Mouse (Mus musculus) heart, embryonic 16.5 days (tissue): ENCODE results near the gene Mageb18. TPM values are rescaled to one million over a fixed set of nuclear protein-coding genes. Genes with fewer than 3 reads are reported as not detected.
"Not testable (repeated sequence)": the region's sequence is repeated elsewhere in the genome, so short reads cannot be mapped to it uniquely, and the experiment has no call there.

Source experiments
- ATAC-seq: fragments of 200-750 bp; cut with Nextera tagmentation; replicated peaks from 2 replicates; pipeline ENCODE4 v1.8.0; 2017; ENCODE audit warnings: moderate number of reproducible peaks; ENCODE audit not compliant: insufficient read depth, low FRiP score; ENCODE audit errors: extremely low read depth
- H3K27ac ChIP-seq: fragments of 300-500 bp; sonication (generic); 2 replicates; pipeline ENCODE4 v1.5.1; 2014; ENCODE audit warnings: mild to moderate bottlenecking, low read length, control low read depth, moderate library complexity
- H3K27me3 ChIP-seq: fragments of 300-500 bp; sonication (generic); 2 replicates; pipeline ENCODE4 v1.6.1; 2014; ENCODE audit warnings: low read length, mixed read lengths; ENCODE audit not compliant: control insufficient read depth, insufficient read depth
- H3K36me3 ChIP-seq: fragments of 300-500 bp; sonication (generic); 2 replicates; pipeline ENCODE4 v1.6.1; 2014; ENCODE audit not compliant: control insufficient read depth, insufficient read depth
- H3K4me1 ChIP-seq: fragments of 300-500 bp; sonication (generic); 2 replicates; pipeline ENCODE4 v1.6.1; 2014; ENCODE audit warnings: low read length, mixed read lengths; ENCODE audit not compliant: control insufficient read depth, insufficient read depth
- H3K4me2 ChIP-seq: fragments of 300-500 bp; sonication (generic); 2 replicates; pipeline ENCODE4 v1.6.1; 2014; ENCODE audit warnings: low read depth, mild to moderate bottlenecking, control low read depth, low read length
- H3K4me3 ChIP-seq: fragments of 300-500 bp; sonication (generic); 2 replicates; pipeline ENCODE4 v1.5.1; 2014; ENCODE audit warnings: mild to moderate bottlenecking, control low read depth, low read length
- H3K9ac ChIP-seq: fragments of 300-500 bp; sonication (generic); 2 replicates; pipeline ENCODE4 v1.6.1; 2014; ENCODE audit warnings: low read length, control low read depth
- H3K9me3 ChIP-seq: fragments of 300-500 bp; sonication (generic); replicated peaks from 2 replicates; pipeline ENCODE4 v1.6.1; 2016; ENCODE audit warnings: low read length; ENCODE audit not compliant: control insufficient read depth
- WGBS: fragments of 180-500 bp; shearing (Covaris S2); extraction: QIAGEN DNeasy Blood & Tissue Kit; methylation state at CpG from one replicate; pipeline ENCODE4 v1.1.7; 2014; 5-methylcytosine and 5-hydroxymethylcytosine counted together
- polyA plus RNA-seq: library from polyadenylated mRNA; unstranded; fragments of >200 nt; fragmentation: Nextera tagmentation; extraction: Ambion mirVana; gene quantifications from 2 replicates; pipeline ENCODE4 v1.2.1, GENCODE M21; 2015

The Mageb18 gene
- polyA plus RNA-seq: not detected in 2 replicates

DNA sequence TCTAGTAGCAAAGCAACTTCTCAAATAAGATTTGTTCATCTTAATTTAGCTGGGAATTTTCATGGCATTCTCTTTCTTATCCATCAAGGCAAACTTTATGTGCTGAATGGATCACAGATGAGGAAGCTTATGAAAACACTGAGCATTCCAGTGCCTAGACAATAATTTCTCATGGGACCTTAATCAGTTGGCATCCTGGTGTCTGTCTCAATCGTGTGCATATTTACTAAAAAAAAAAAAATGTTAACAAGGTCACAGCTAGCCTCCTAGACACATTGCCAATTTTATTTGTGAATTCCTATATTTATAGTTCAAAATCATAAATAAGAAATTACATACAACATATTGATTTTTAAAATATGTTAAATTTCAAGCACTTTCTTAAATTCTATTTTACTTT, at the start of gene Mageb18:
Gene Mageb18 (minus strand): TSS at position 101 of the 400 bp plus-strand sequence.
- Histone ChIP-seq H3K4me2 (no peak within 1 kb of the TSS), H3K9ac (no peak within 1 kb of the TSS), H3K36me3 (no peaks in the 10 kb centered on the region), H3K27ac (no peak within 1 kb of the TSS), H3K27me3 (no peaks in the 10 kb centered on the region), H3K4me1 (no peaks in the 10 kb centered on the region), H3K4me3 (no peak within 1 kb of the TSS), H3K9me3 (no peaks in the 10 kb centered on the region)
- no peak for ATAC-seq
- 42% methylated on average over 1 of the region's 1 CpGs for WGBS

DNA sequence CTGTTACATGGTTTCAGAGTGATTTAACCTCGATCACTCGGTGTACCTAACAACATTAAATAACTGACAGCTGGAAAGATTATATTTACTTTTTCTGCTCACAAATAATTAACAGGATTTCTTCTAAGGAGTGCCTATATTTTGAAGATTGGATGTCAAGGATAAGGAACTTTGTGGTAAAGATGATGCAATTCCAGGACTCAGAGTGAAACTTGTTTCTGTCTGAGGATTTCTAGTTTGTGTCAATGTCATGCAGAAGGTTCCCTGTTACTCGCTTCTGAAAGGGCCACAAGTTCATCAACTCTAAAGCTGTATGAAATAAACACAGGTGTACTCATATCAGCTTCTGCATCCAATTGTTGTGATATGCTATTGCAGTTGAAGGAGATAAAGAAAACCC, 13.4 kb upstream of the Mageb18 start:
- Histone ChIP-seq H3K27ac (no peak overlapping the region), H3K4me3 (no peak overlapping the region), H3K4me2 (no peak overlapping the region), H3K36me3 (no peaks in the 10 kb centered on the region), H3K27me3 (no peaks in the 10 kb centered on the region), H3K9me3 (no peaks in the 10 kb centered on the region), H3K4me1 (no peaks in the 10 kb centered on the region), H3K9ac (no peak overlapping the region)
- no peak for ATAC-seq
- WGBS: 81% methylated on average over 3 of the region's 3 CpGs

DNA sequence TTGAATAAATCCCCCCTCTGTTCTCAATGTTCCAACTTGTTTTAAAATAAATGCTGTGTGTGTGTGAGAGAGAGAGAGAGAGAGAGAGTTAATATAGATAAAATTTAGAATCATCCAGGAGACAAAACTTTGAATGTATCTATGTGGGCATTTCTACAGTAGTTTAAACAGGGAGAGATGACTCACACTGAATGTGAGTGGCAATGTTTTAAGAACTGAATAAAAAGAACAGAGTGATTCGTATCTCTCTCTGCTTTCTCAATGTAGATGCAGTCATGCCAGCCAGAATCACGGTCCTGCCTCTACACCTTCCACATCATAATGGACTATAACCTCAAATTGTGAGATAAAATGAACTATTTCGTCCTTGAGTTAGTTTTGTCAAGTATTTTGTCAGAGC, 11.1 kb upstream of the Mageb18 start:
- Histone ChIP-seq H3K27ac (no peak overlapping the region), H3K27me3 (no peaks in the 10 kb centered on the region), H3K9ac (no peak overlapping the region), H3K4me3 (no peak overlapping the region), H3K4me2 (no peak overlapping the region), H3K9me3 (no peaks in the 10 kb centered on the region), H3K4me1 (no peaks in the 10 kb centered on the region), H3K36me3 (no peaks in the 10 kb centered on the region)
- 59% methylated on average over 3 of the region's 3 CpGs for WGBS
- ATAC-seq: no peak

DNA sequence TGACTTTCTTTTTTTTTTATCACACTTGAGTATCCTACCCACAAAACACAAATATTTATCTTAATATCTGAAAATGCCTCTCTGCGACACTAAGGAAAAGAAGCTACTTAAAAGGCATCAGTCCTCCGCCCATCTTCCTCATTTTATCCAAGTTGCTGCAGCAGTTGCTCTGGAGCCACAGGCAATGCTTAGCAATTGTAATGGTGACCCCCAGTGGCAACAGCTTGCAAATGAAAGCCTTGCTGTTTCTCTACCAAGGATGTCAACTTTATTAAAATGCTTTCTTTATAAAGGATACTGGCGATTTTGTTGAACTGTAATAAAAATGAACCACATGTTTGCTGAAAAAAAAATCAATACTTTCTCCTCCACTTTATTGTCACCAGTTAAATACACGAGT, 2.0 kb downstream of the Mageb18 start:
- Histone ChIP-seq H3K27me3 (no peaks in the 10 kb centered on the region), H3K4me2 (no peak overlapping the region), H3K4me3 (no peak overlapping the region), H3K27ac (no peak overlapping the region), H3K9ac (no peak overlapping the region), H3K36me3 (no peaks in the 10 kb centered on the region), H3K4me1 (no peaks in the 10 kb centered on the region), H3K9me3 (no peaks in the 10 kb centered on the region)
- ATAC-seq: no peak
- WGBS: 37% methylated on average over 4 of the region's 4 CpGs

DNA sequence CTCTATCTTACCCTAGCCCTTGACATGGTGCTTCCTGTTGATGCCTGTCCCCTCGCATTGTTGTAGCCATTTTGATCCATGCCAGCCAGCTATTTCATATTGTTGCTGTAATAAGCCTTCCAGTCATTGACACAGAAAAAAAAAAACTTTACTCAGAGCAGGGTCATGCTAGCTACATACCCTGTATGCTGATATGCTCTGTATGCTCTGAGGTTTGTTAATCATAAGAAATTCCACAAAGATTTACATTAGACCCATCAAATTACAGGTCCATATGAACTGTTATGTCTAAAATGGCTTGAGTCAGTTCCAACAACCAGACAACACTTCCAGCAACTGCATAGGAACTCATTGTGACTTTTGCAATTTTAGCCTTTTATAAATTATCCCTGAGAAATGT, 71.5 kb downstream of the Mageb18 start:
- H3K4me2 ChIP-seq: no peak overlapping the region

DNA sequence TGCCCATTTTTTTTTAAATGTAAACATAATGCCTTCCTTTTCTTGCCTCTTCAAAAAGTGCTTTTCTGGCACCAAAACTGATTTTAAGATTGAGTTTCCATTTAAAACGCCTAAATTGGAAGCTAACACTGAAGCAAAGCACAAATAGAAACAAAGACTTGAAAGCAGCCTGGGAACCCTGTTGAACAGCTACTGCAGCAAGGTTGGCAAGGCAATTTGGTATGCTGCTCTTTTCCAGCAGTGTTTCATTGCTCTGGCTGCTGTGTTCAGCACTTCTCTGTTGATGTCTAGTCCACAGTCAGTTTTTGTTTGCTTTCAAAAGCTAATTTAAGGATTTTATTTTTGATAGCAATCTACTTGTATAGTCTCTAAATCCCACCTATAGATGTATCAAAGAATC, 101.1 kb downstream of the Mageb18 start:
- WGBS: 36% methylated on average over 1 of the region's 1 CpGs
- Histone ChIP-seq H3K4me1 (no peaks in the 10 kb centered on the region), H3K27me3 (no peaks in the 10 kb centered on the region), H3K4me3 (no peak overlapping the region), H3K4me2 (no peak overlapping the region), H3K36me3 (no peaks in the 10 kb centered on the region), H3K9me3 (no peaks in the 10 kb centered on the region; the same call in 1 of the 2 replicates), H3K27ac (no peak overlapping the region), H3K9ac (no peak overlapping the region)
- no peak for ATAC-seq

More for the DNA sequence above, 71.5 kb downstream of the Mageb18 start:
- WGBS: 57% methylated on average over 1 of the region's 1 CpGs
- Histone ChIP-seq H3K9ac (no peak overlapping the region), H3K27ac (no peak overlapping the region), H3K4me3 (no peak overlapping the region), H3K36me3 (no peaks in the 10 kb centered on the region), H3K27me3 (no peaks in the 10 kb centered on the region), H3K9me3 (no peaks in the 10 kb centered on the region), H3K4me1 (no peaks in the 10 kb centered on the region)
- no peak for ATAC-seq

DNA sequence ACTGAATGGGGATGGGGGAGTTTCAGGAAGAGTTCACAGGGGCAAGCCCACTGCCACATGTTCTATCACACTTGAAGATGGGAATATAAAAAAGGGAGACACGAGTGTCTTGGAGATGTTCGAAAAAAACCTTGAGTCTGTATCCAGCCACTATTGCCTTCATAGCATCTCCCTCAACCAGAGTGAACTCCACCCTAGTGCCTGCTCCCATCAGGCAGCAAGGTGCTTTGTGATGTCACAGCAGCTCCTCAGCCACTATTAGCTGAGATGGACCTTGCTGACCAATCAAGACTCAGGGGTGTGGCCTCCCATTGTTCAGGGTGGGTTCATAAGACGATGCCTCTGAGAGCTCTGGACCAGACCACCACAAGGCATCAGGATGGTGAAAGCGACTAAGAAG, 109.7 kb downstream of the Mageb18 start, which contains the start of gene Gm5941:
Gene Gm5941 (plus strand): TSS at position 301 of the 400 bp plus-strand sequence.
- 81% methylated on average over 4 of the region's 4 CpGs for WGBS
- H3K27me3 ChIP-seq, H3K9ac ChIP-seq, H3K27ac ChIP-seq, H3K4me1 ChIP-seq, H3K4me2 ChIP-seq, H3K36me3 ChIP-seq, H3K4me3 ChIP-seq, H3K9me3 ChIP-seq, ATAC-seq: not testable (repeated sequence)

DNA sequence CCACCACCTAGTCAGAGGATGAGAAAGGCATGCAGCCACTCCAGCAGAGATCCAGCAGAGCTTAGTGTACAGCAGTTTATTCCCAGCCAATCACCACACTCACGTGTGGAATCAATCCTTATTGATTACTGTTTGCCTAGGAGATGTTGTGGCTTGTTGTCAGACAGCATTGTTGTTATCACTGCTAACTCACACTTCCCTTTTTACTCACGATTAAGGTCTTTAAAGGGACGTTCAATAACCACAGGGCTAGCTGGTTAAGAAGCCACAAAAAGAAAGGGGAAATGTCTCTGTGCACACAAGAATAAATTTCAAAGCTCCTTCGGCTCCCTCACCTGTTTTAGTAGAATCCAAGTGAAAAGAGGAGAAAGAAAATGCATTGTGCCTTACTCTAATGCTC, 134.6 kb downstream of the Mageb18 start:
- no peak for ATAC-seq
- WGBS: 46% methylated on average over 4 of the region's 4 CpGs
- no peak overlapping the region for H3K9ac ChIP-seq

DNA sequence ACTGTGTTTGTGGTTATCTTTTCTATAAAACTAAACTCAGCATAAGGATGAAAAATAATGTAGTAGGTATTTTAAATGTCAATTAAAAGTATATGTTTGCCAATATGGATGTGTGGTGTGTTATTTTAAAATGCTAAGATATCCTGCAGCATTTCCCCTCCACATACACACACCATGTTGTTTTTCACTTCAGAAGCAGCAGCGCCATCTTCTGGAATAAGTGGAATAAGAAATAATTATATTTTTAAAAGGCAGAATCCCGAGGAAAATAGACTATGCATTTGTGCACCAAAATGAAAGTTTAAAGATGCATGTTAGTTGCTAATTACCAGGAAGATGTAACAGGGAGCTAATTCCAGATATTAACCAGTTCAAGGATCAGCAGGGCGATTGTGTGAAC, 138.9 kb downstream of the Mageb18 start:
- no peaks in the 10 kb centered on the region for H3K9me3 ChIP-seq
- no peaks in the 10 kb centered on the region for H3K4me1 ChIP-seq
- no peak overlapping the region for H3K4me3 ChIP-seq
- ATAC-seq: no peak
- no peak overlapping the region for H3K4me2 ChIP-seq
- no peaks in the 10 kb centered on the region for H3K36me3 ChIP-seq
- no peak overlapping the region for H3K9ac ChIP-seq
- no peaks in the 10 kb centered on the region for H3K27me3 ChIP-seq
- no peak overlapping the region for H3K27ac ChIP-seq
- 23% methylated on average over 3 of the region's 3 CpGs for WGBS

More for the DNA sequence above, 134.6 kb downstream of the Mageb18 start:
- Histone ChIP-seq H3K9me3 (no peaks in the 10 kb centered on the region), H3K4me1 (no peaks in the 10 kb centered on the region), H3K36me3 (no peaks in the 10 kb centered on the region), H3K4me3 (no peak overlapping the region), H3K27ac (no peak overlapping the region), H3K27me3 (no peaks in the 10 kb centered on the region), H3K4me2 (no peak overlapping the region)

DNA sequence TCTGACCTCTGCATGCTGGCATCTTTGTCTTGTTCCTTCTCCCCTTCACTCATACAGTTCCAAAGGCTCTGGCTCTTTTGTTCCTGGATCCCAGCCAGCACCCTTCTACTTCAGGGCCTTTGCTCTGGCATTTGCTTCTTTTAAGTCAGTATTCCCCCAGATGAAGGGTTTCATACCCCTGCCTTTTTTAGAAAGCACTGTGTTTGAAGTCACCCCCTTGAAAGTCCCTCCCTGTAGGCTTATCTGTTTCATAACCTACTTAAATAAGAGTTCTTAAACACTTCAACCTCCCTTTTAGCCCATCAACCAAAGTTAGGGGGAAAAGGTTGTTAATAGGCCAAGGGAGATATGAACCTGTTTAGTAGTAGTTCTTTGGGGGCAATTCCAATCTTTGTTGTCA, 212.0 kb downstream of the Mageb18 start:
- H3K36me3 ChIP-seq: no peaks in the 10 kb centered on the region
- no peak overlapping the region for H3K27ac ChIP-seq
- H3K4me2 ChIP-seq: no peak overlapping the region
- H3K9ac ChIP-seq: no peak overlapping the region
- no peaks in the 10 kb centered on the region for H3K27me3 ChIP-seq
- no peaks in the 10 kb centered on the region for H3K9me3 ChIP-seq
- H3K4me1 ChIP-seq: no peaks in the 10 kb centered on the region
- H3K4me3 ChIP-seq: no peak overlapping the region
- ATAC-seq: no peak
